Mouse (Mus musculus): ENCODE results near the gene Slc25a28.

The Slc25a28 gene

DNA sequence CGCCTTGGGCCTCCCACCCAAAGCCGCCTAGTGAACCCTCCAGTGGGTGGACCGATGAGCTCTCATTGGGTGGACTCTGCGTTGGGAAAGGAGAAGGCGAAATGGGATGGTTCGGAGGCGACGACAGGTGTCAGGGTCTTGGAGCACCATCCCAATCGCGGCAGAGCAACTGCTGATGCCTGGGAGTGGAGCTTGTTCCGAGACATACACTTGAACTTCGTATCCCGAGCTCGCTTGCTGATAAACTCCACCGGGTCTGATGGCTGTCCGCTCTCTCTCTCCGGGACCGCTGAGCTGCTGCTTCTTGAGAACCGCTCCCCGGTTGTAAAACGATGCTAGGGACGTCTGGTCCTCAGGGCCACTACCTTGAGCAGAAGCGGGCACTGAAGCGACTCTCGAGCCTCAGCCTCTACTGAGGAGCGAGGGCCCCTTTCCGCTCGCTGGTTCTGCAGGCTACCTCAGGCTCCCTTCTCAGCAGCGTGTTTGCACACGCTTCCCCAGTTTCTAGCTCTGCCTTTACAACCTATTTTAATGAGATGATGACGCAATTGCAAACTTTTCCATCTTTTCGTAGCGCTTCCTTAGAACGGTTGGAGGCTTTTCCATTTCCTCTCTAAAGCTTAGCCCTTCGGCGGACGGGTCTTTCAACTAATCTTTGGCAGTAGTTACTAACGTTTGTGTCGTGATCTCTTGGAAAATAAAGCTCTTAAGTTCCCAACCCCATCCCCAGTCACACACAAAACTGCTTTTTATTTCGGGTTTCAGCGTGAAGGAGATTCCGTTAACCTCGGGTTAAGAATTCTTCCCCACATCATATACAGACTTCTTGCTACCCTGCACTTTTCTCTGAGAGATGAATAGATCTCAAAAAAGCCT lies 1.1 kb upstream of the Slc25a28 start:
- DNase-seq, result peak; percentile 65

DNA sequence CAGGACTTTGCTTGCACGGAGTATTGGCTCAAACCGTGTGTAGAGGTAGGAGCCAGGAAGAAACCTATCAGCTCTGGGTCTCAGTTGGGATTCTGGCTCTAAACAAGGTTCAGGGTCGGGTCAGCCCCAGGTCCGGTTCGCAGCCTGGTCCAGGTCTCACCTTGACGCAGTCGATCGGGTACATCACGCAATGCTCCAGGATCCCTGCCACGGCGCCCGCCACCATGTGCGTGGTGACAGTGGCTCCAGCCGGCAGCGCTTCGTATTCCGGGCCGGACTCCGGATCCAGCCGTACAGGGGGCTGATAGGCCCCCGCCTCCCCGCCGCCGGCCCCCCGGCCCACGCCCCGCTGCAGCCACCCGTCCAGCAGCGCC lies 378 bp downstream of the Slc25a28 start:
- DNase-seq, result no peak

DNA sequence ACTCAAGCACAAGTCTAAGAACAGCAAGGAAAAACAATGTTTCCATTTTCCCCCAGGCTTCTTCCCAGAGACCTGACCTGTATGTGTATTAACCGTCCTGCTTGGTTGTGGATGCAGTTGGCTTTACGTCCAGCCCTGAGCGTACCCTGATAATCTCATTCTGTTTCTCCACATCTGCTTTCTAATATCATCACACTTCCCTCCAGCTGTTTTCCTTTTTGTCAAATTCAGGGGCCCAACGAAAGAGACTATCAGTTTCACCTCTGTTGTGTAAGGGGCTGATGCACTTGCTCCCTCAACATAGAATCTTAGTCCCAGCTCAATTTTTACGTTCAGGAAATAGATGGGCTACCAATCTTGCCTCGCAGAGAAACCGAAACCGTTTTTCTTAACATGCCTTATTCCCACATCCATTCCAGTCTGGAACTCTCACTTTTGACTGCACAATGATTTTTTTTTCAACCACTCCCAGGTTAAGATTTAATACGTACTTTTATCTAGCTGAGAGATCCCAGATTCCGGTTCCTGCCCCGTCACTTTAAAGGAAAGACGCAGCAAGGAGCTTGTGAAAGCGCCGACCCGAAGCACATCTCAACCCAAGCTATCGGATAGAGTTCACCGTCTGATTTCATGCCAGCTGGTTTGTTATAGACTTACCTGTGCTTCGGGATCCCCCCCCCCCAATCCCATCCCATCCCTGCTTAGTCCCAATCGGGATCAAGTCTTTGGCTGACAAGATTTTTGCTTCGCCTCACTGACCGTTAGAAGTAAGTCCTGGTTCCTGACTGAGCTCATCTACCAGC lies 967 bp downstream of the Slc25a28 start:
- peak; percentile 33 for DNase-seq

DNA sequence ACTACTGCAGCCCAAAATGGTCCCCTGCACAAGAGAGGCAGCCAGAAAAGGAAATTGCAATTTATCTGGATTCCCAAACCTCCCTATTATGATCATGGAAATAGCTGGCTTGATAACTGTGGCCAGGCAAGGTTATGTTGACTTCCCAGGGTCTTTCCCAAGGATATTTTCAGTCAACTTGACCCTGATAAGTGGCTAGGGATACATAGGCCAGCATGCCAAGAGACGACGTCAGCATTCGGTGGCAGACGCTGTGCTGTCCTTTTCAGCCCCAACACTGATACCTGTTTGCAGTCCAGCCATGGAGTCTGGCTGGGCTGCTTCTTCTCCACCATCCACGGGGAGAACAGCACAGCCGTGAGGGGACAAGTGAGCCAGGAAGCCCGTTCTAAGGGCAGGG lies 3.6 kb downstream of the Slc25a28 start:
- no peak for DNase-seq

DNA sequence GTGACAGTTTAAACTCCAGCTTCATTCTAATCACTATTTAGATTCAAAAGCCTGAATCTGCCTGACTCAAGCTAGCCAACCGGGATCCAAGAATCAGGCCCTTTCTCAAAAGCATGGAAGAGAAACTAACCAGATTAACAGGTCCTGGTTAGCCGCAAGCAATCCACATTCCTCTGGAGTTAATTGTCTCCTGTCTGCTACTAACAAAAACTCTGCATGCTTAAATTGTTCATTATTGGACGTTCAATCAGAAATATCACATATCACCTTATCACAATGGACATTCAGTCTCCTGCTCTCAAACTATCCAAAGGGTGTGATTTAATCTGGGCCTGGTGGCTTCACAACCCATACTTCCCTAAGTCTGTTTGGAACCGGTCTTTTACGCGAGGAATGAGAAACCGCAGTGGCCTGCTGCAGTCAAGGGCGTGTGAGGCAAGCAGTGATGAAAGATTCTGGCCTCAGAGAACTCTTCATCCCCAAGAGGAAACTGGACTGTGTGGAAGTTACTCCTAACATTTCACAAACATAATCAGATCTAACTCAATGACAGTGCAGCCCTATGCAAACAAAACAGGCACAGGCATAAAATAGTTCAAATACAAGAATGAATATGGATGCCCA lies 5.4 kb downstream of the Slc25a28 start:
- no peak for DNase-seq

DNA sequence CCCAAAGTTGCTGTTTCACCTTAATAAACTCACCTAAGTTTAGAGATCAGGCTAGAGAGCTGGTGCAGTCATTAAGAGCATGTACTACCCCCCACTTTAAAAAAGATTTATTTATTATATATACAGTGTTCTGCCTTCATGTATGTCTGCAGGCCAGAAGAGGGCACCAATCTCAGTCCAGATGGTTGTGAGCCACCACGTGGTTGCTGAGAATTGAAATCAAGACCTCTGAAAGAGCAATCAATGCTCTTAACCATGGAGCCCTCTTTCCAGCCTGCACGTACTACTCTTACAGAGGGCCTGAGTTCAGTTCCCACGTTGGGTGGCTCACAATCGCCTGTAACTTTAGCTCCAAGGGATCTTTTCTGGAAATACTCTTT lies 7.3 kb downstream of the Slc25a28 start:
- DNase-seq, result peak; percentile 58

DNA sequence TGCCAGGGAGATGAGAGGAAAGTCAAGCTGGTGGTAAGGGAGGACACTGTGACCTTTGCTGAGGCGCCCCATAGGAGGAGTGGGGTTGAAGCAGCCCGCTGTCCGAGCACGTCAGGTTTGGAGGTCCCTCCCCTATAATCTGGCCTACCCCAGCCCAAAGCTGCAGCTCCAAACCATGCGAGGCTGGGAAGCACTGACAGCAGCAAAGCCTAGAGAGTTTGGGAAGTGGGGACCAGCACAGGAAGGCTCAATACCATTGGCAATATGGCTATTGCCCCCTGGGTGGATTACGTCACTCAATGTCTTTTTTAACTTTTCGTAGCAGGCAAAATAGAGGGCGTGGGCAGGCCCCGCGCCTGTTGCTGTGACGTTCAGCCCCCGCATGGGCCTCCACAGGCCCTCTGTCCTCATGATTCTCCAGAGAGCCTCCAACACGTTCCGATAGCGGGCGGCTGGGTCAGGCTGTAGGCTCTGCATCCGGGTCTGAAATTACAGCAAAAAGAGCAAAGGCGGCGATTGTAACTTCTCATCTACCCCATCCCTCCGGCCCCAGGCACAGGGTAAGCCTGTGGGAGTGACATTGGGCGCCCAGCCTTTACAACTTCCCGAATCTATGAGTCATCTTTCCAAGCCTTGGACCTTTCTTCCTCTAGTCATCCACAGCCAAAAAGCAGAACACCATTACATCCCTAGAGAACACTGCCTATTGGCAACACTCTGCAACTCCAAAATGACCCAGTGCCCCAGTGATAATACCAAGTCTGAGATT lies 7.8 kb downstream of the Slc25a28 start:
- no peak for DNase-seq

DNA sequence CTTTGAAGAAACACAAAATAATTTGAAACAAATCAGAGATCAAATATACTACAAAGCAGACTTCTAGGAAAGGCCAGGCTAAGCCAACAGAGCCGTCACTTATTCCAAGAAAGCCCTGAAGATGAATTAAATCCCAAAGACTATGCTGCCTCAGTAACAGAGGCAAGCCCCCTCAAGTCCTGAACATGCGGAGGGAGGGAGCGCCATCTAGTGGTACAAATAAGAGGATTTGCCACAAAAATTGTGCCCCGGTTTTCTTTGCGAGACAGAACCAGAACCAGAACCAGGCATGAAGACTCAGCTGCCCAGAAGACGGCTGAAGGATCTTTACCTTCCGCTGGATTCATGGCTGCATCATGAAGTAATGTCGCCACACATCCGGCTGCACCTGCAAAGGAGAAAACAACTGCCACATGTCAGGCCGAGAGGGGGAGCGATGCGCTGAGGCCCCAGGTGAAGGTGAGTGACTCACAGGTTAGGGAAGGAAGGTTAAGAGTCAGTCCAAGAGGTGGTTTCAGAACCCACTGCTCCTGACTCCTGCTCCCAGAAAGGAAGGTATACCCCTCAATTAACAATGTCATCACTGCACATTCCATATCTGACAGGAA lies 9.1 kb downstream of the Slc25a28 start:
- DNase-seq, result peak; percentile 44

DNA sequence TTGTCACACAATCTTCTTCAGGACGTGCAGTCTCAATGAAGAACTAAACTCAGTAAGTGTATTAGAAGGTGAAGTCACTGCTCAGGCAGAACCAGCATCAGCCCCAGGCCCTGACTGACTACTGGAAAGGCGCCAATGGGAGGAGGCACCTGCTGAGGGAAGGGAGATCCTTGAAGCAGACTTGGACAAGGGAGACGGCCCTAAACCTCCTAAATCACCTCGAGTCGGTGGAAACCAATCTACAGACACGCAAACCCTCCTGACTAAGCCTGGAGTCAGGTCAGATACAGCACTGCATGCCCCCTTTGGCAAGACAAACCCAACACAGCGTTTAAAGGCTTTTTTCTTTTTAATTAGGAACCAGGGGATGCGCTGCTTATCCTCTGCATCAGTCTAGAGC lies 11.2 kb downstream of the Slc25a28 start:
- no peak for DNase-seq

DNA sequence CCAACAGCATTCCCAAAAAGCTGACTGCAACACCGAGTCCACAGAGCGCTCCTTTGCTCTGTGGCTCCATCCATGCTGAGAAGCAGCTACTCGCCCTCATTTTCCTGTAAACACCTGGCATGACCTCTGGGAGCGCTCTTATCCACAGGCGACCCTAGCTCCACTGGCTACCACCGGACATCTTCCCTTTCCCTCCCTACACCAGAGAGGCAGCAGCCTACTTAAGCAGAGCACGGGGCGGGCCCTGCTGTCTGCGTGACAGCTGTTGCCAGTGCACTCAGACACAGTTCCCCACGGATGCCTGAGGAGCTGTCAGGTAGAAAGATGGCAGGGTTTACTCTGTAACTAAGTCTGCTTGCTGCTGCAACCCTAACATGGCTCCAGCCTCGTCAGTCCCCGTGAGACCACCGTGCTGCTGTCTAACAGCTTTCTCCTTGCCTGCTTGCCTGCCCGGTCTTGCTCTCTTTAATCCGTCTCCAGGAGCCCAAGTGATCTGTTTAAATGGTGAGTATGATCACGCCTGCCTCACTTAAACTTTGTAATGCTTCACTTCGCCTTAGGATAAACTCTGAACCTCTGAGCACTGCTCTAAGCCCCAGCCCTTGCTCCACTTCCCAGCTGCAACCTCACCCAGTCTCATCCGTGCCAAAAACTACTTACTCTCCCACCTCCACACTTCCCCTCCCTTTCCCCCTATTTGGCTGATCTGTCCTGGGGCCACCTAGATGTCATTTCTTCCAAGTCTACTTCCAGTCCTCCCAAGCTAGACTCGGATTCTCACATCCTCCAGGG lies 12.3 kb downstream of the Slc25a28 start:
- DNase-seq, result no peak

DNA sequence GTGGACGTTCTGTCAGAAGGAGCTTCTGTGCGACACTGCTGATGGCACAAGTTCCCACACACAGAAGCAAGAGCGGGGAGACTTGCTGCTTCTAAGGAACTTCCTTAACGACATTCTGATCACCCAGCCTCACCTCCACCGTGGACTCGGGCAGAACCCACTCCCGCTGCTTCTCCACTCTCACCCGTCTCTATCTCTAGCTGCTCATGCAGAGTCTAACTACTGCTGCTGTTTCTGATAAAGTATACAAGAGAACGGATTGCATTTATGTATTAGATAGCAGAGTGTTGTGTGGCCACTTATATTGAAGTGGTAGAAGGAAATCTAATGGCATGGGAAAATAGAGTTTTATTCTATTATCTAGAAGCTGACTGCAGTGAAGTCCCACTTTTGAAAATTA lies 13.9 kb downstream of the Slc25a28 start:
- no peak for DNase-seq

DNA sequence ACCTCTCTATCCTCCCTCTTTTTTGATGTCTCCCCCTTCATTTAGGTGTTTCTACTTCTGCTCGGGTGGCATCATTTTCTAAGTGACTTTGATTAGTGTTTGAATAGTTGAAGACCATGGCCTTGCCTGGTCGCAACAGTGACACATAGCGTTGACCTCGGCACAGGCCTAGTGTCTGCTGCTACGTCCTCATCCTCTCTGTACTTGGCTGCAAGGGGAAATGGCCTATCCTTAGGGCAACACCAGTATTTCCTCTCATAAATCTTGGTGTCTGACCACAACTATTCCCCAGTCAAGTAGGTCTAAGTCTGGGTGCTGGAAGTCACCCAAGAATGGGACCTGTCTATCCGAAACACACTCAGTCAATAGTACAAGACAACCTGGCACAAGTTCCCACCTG lies 15.0 kb downstream of the Slc25a28 start:
- DNase-seq, result no peak

DNA sequence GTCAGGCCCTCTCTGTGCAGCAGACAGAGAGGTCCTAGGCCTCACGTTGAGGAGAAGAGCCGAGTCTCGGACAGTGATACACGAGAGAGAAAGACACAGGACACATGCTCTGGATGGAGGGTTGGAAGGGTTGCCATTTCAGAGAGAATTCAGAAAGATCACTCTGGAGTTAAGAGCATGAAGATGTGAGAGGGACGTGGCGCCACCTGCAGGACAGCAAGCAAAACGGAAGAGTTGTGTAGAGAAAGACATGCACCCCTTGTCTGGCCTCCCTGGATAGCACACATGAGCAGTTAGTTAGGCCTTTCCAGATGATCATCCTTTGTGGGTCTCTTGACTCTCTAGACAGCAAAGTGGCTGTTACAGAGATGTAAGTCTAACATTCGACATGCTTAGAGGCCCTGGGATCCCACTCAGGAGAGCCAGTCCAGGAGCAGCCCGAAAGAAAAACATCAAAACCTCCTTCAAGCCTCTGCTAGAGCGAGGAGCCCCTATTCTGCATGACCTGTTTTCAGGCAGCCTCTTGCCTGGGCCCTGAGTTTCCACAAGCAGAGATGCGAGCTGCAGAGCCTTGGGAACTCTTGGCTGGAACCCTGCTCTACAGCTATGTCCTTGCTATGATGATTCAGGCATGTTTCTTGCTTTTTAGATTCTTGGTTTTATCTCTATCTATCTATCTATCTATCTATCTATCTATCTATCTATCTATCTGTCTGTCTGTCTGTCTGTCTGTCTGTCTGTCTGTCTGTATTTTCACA lies 18.8 kb downstream of the Slc25a28 start:
- peak; percentile 60 for DNase-seq

DNA sequence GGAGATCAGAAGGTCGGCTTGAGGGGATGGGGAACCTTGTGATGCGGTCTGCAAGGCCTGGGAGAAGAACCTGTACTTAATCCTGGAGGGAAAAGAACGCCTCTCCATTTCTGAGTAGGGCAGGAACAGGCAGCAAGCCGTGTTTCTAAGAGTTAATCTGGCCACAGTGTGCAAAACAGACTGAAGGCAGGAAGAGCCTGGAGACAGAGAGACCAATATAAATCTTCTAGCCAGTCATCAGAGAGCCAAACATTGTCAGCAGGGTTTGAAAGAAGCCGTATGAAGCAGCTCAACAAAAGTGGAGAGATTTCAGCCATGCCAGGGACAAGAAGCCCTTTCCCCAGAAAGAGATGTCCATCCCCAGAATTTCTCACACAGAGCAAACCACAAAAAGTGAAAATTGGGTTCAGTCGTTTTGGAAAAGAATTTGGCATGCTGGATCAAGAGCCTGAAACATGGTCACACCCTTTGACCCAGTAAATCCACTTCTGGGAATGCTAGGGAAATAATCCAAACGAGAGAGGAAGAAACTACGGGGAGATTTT lies 23.4 kb downstream of the Slc25a28 start:
- no peak for DNase-seq

DNA sequence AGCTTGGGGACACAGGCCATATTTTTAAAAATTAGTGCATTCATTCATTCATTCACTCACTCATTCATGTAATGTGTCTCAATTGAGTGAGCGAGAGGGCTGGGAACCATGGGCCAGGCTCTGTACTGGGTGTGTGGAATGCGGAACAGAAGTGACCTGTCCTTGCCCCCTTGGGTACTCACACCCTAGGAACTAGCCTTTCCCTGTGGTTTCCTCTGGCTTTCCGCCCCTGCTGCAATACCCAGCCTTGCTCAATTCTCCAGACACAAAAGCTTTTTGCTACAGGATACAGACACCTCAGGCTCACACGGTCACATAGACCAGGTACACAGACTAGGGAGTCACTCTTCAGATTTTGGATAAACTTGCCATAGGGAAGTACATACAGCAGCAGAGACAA lies 26.3 kb downstream of the Slc25a28 start:
- DNase-seq, result no peak

DNA sequence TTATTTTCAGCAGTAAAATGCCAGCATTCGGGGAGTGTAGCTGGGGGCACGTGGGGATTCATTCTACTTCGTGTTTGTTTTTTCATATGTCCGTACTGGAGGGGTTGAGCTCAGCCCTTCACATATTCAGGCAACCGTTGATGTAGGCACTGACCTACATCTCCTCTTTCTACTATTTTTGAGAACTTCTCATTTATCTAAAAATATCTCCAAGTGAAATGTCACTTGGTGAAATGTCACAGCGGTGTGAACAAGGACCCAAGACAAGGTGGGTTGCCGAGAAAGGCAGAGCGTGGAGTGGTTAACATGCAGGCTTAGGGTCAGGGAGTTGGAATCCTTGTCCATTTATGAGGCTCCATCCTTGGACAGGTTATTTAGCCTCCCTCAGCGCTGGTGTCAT lies 27.4 kb downstream of the Slc25a28 start:
- no peak for DNase-seq

DNA sequence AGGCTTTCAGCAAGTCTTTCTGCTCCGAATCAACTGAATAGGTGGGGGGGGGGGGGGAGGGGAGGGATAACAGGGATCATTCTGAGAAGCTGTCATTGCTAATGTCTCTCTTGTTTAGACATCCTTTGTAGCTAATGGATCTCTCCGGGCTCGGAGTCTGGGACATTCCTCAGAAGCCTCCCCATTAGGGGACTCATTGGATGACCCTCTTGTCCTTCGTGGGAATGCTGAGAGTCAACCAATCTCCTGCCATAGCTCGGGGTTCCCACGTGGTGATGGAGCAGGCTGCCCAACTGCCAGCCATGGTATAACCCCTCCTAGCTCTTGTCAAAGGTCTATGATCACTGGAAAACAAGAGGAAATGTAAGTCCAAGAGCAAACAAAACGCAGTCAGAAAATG lies 27.8 kb downstream of the Slc25a28 start:
- no peak for DNase-seq

DNA sequence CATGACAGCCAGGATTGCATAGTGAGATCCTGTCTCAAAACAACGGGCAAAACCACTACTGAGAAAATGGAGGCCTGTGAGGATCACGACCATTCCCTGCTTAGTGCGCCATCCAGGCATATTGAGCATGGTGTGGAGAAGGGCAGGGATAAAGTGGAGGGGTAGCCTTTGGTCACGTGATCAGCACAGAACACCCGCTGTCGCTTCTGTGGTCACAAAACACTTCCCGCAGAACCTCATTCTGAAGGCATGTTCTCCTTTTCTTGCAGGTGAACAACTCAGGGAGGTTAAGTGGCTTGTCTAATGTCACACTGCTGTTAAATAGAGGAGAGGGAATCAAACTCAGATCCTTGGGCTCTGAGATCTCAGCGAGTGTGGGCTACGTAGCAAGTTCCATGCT lies 29.2 kb downstream of the Slc25a28 start:
- no peak for DNase-seq

DNA sequence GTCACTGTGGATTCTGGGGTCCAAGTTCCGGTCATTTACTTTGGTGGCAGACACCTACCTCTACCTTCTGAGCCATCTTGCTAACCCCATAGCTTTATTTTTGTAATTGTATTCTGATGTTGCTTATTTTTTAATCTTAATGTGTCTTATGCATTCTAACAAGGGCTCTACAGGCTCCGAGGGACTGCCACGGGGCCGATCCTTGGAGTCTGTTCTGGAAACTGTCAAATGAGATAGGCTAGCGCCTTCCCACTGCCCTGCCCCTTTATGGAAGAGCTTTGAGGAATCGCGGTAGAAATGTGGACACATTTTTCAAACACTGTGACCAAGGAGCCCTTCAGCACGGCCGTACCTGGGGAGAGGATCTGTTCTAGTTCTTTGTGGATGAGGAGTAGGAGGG lies 31.8 kb downstream of the Slc25a28 start:
- no peak for DNase-seq

DNA sequence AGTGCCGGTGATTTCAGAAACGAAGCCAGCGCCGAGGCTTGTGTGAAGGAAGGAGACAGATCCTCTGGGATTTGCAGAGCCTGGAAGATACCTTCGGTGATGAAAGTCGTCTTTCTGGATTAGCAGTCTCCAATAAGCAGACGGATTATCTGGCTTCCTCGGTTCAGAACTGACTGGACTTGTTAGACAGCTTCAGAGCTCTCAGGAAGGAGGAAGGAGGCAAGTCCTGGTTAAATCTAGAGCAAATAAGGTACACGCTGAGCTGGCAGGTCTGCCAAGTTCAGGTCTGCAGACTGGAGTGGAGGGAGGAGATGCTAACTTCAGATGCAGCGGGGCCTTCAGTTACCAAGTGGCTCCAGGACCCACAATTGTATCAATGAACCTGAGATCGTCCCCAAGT lies 32.8 kb downstream of the Slc25a28 start:
- no peak for DNase-seq
